Mouse (Mus musculus) embryo, embryonic 10 days (tissue): ENCODE data around the gene Relb.

Experiments used
- DNase-seq: peaks from one replicate; pipeline ENCODE4 v3.0.0-alpha.2; 2015; ENCODE audit warnings: low spot score

The Relb gene

DNA sequence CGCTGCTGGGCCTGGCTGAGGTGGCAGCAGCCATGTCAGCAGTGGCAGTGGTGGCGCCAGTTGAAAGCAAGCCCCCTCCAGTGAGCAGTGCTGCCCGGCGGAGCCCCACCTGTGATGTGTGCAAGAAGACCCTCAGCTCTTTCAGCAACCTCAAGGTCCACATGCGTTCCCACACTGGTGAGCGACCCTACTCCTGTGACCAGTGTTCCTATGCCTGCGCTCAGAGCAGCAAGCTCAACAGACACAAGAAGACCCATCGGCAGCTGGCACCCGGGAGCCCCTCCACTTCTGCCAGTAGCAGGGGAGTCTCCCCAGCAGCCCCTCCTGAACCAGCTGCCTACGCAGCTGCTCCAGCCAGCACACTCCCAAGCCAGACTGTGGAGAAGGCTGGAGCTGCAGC lies 49.5 kb downstream of the Relb start:
- DNase-seq = no peak

GRCm38 (mm10) chr7:19578436-19578835 lies 50.8 kb downstream of the Relb start:
- no peak for DNase-seq

GRCm38 (mm10) chr7:19577877-19578414 lies 51.3 kb downstream of the Relb start:
- DNase-seq = no peak

DNA sequence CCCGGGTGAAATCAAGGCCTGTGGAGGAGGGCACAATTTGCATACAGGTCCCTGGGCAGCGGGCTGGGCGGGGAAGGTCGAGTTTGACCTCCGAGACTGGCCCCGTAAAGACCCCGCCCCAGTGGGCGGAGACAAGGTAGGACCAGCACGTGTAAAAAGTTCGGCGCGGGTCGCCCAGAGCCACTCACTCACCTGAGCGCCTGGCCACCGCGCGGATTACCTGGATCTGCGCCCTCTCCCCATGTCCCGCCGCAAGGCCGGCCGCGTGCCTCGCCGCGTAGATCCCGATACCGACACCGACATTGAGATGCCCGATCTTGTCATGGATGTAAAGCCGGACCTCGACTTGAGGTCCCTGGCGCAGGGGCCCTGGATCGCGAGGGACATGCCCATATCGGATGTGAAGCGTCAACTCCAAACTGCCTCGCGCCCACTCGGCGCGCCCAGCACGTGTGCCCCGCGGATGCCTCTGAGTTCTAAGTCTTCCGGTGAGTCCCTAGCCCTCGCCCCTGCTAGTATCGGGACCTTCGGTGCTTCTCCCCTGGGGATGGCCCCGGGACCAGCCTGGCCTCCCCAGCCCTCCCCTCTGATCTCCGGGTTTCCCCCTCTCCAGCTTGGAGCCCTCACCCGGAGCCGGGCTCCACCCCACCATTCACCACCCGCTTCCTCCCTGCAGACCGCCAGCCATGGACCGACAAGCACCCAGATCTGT lies 51.9 kb downstream of the Relb start, which contains the start of the genes Zfp296 and Gemin7:
TSS of gene Zfp296 (plus strand) at position 147 of the 712 bp plus-strand sequence.
TSS of gene Gemin7 (minus strand) at position 455 of the 712 bp plus-strand sequence.
- peak; percentile 53 for DNase-seq

- no peak for DNase-seq
These were observed 53.7 kb downstream of the Relb start for GRCm38 (mm10) chr7:19575559-19575958.

DNA sequence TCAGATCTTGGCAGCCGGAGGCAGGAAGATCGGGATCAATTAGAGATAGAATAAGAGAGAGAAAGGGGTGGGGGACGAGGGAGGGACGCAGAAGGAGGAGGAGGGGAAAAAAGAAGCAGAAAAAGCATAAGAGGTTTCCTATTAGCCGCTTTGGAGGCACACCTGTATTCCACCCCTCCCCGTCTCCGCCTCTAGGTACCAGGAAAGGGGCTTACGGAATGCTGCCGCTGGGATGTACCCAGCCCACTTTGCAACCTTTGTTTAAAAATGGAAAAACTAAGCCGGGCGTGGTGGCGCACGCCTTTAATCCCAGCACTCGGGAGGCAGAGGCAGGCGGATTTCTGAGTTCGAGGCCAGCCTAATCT lies 55.5 kb downstream of the Relb start:
- DNase-seq = no peak

DNA sequence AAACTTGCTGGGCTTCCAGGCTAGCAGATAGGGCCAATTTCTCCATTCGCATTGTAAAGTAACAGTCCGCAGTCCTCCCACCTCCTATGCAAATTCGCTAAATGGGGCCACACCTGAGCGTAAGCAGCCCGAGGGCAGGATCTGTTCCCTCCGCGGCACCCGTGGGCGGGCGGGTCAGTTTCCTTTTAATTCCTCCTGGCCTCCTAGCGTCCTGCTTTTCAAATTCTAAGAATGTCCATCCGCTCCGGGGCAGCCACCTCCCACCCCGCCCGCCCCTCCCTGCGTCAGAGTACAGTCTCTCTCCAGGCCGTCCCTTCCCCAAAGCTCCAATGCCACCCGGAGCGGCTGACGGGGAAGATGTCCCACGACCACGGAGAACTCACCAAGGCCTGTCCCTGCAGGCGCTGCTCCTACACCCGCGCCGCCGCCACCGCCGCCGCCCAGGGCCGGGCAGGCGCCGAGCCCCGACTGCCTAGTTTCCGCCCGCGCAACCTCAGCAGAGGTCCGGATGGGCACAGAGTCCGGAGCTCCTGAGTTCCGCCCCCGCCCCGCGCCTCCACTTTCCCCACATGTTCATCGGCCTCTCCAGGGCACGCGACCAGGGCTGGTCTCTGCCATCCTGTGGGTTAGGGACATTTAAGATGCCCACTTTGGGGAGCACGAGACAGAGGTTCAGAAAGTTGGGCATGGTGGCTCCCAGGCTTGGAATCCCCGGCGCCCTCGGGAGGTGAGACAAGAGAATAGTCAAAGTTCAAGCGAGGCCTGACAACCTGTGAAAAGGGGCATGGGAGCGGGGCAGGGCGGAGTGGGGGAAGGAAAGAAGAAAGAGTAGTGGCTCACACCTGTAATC lies 56.1 kb downstream of the Relb start:
- peak; percentile 82 for DNase-seq

DNA sequence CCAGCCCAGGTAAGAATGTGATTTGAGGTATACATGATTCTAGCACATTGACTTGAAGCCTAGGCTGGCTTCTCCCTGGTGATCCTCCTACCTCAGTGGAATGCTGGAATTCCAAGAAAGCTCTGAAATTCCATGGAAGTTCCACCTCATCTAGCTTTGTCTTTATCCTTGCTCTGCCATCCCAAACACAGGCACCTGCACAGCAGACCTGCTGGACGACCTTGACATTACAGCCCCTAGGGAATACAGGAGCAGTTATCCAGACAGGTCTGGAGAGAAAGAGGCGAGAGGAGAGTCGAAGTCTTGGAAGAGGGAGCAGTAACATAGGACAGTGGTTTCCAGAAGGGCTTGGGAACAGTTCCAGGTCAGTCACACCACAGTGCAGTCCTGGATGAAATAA lies 59.6 kb downstream of the Relb start:
- DNase-seq = no peak

- DNase-seq = no peak
These were observed 61.8 kb downstream of the Relb start for GRCm38 (mm10) chr7:19567426-19567825.

GRCm38 (mm10) chr7:19565803-19566202 lies 63.4 kb downstream of the Relb start:
- DNase-seq = no peak

GRCm38 (mm10) chr7:19564455-19564854 lies 64.8 kb downstream of the Relb start:
- DNase-seq = no peak

GRCm38 (mm10) chr7:19563884-19564283 lies 65.4 kb downstream of the Relb start:
- DNase-seq = no peak

- peak; percentile 47 for DNase-seq
These were observed 66.4 kb downstream of the Relb start, which contains the start of gene Ppp1r37 for GRCm38 (mm10) chr7:19562643-19563410. TSS of gene Ppp1r37 (minus strand) at chr7:19563076.

DNA sequence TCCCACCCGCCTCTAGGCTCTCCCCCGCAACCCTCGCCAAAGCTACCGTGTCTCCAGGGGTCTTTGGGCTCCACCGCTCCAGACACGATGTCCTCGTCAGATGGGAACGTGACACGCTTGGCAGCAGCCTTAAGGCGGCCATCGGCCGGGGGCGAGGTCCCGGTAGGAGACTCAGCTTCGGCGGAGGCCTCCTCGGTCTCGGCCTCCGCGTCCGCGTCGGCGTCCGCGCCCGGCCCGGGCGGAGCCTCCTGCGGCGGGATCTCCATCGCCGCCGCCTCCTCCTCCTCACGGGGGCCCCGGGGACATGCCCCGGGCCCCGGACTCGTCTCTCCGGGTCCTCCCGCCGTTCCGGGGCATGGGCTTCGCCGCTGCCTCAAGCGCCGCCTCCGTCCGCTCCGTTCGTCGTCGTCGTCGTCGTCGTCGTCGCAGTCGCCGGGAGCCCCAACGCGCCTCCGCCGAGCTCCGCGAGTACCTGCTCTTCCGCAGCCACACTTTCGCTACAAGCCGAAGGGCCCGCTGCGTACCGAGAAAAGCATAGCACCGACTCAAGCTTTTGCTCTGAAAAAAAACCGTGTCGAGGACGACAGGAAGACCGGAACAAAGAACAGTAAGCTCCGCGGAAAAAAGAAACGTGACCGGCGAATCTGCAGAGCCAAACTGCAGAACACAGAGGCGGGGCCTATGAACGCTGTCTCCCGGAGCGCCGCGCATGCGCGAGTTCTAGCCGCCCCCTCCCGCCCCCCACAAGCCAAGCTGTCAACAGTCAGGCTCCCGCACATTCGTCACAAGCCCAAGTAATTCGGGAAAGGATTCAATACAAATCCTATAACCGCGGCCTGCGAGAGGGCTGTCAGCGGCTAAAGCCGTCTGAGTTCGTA lies 67.2 kb downstream of the Relb start:
- DNase-seq = peak; percentile 96

GRCm38 (mm10) chr7:19561431-19561764 lies 67.8 kb downstream of the Relb start:
- no peak for DNase-seq

- peak; percentile 38 for DNase-seq
These were observed 68.6 kb downstream of the Relb start for GRCm38 (mm10) chr7:19560491-19561260.

- DNase-seq = peak; percentile 47
These were observed 70.3 kb downstream of the Relb start for GRCm38 (mm10) chr7:19558965-19559364.

DNA sequence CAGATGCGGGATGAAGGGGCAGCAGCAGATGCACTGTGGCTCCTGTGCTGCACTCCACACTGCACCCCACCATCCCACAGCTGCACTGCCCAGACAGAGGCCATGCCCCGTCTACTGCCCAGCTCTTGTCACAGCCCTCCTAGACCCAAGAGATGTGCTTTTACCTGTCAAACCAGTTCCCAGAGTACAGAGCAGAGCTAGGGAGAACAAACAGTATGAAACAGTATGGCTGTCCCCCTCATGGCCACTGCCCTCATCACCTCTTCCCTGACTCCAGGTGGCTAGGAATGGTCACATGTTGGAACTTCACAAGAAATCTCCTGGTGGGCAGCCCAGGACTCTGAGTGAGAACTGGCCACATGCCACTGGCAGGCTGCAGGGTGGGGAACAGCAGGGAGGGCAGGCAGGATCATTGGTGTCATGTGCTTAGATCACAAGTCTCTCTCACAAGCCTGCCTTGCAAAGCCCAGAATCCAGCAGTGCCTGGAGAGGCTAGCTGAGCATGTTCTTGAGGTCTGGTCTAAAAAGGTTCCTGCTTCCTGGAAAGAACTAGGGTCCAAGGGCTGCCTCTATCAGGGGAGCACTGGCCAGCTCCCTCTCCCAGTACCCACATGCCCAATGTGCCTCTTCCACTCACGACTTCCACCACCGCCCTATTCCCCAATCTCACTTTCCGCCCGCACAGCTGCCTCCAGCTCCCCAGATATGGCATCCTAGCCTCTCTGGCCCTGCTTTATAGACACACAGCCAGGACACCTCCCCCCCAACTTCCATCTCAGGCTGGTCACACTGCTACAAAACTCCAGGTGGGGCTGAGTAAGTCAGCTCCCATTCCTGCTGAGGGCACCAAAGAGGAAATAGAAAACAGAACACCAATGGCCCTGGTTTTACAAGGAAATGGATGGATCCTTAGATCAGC lies 71.0 kb downstream of the Relb start:
- DNase-seq = no peak

DNA sequence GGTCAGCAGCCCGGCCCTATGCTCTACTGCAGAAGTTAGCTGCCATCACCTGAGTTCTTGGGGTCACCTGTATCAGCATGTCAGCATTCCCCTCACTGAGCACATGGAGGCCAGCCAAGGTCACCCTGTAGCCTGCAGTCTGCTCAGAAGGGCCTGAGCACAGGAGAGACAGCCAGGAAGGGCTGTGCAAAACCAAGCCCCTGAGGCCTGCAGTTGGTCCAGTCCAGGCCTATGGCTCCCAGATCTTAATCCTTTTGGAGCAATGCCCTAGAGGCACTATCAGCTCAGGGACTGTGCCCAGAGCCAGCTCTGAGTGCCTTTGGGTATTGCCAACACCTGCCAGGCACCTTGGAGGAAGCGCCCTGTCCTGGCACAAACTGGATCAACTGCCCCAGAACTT lies 72.2 kb downstream of the Relb start:
- DNase-seq = no peak
